ENCODE assay signal across 20 mouse cellular contexts in genomic region chr2:127537548-127537947, GRCm38 (mm10). TPM values are rescaled to one million over a fixed set of nuclear protein-coding genes. Genes with fewer than 3 reads are reported as not detected.
DNase-seq lines count a peak whose midpoint lies in the region; ATAC-seq lines count a peak whose summit lies in the region.
"Had no signal": no experiment of that assay in that cellular context is flagged by ENCODE, and none has a peak within 500 bp of the region (broad histone marks: within the 10 kb centered on the region; RNA-seq: fewer than 3 reads in every experiment).

No protein-coding gene starts in this region.

- 76% methylated on average over 3 of the region's 3 CpGs for WGBS in hindbrain, embryonic 14.5 days

- H3K9ac ChIP-seq in hindbrain, embryonic 14.5 days: no peak overlapping the region
- H3K9ac ChIP-seq: limb, embryonic 13.5 days; liver, embryonic 15.5 days had no signal

- H3K9me3 ChIP-seq in hindbrain, embryonic 14.5 days (ENCODE audit: control insufficient read depth, low read length): no peaks in the 10 kb centered on the region
- H3K9me3 ChIP-seq: heart, embryonic 10.5 days; limb, embryonic 13.5 days; liver, embryonic 15.5 days had no signal

- no peak overlapping the region for H3K4me2 ChIP-seq in hindbrain, embryonic 14.5 days (replicated peaks)
- H3K4me2 ChIP-seq: limb, embryonic 13.5 days; liver, embryonic 15.5 days had no signal

- no peak for ATAC-seq in hindbrain, embryonic 14.5 days (ENCODE audit: low FRiP score)
- ATAC-seq: CD4-positive, CD25-positive, alpha-beta regulatory T cell, adult 4 months; hindbrain, postnatal 0 days had no signal

- no peak overlapping the region for H3K4me3 ChIP-seq in hindbrain, embryonic 14.5 days (replicated peaks; ENCODE audit: low read length)
- H3K4me3 ChIP-seq: heart, embryonic 10.5 days; limb, embryonic 13.5 days; liver, embryonic 15.5 days had no signal

- H3K36me3 ChIP-seq in hindbrain, embryonic 14.5 days (replicated peaks; ENCODE audit: control insufficient read depth, insufficient read depth): no peaks in the 10 kb centered on the region
- H3K36me3 ChIP-seq: heart, embryonic 10.5 days; limb, embryonic 13.5 days; liver, embryonic 15.5 days had no signal

- H3K27ac ChIP-seq in hindbrain, embryonic 14.5 days: no peak overlapping the region
- H3K27ac ChIP-seq: heart, embryonic 10.5 days; hindbrain, postnatal 0 days; limb, embryonic 13.5 days; liver, embryonic 15.5 days had no signal

- H3K27me3 ChIP-seq in hindbrain, embryonic 14.5 days (ENCODE audit: control insufficient read depth, insufficient read depth, low read length): peaks cover 39% of the 10 kb centered on the region

- H3K4me1 ChIP-seq in hindbrain, embryonic 14.5 days (replicated peaks; ENCODE audit: control insufficient read depth, insufficient read depth, low read length): no peaks in the 10 kb centered on the region
- H3K4me1 ChIP-seq: limb, embryonic 13.5 days; liver, embryonic 15.5 days had no signal

- DNase-seq in layer of hippocampus, adult 18-20 months (ENCODE audit: low spot score in 2 of 2): peak; percentile 61 to 73
- no peak for DNase-seq in layer of hippocampus, adult 9-10 months (ENCODE audit: low spot score)
- DNase-seq in 3134 (ENCODE audit: extremely low read depth, insufficient read length, low spot score) (peak; percentile 53), NIH3T3 (ENCODE audit: low read depth) (peak; percentile 52)
- DNase-seq in frontal cortex, postnatal 36 days (ENCODE audit: low spot score in 2 of 2): peak; percentile 64 to 72
- no peak for DNase-seq in ovary, adult 18-20 months (ENCODE audit: low spot score)
- no peak for DNase-seq in hindbrain, embryonic 14.5 days (ENCODE audit: low spot score)
- no peak for DNase-seq in kidney, postnatal 14 days
- DNase-seq: cerebellum, adult 2 months; gastrocnemius, postnatal 10 days; kidney, adult 2 months; retina, postnatal 1 day had no signal

RNA-seq across cellular contexts. Expression of gene Prom2, which starts 3.7 kb away (rescaled TPM):
- total RNA-seq in layer of hippocampus, adult 18-20 months (2021): under 1 TPM in 1 of 2 experiments, not detected in 1; 0.27 TPM
- 0.04 TPM in 1 of 2 replicates, not detected in the other for polyA plus RNA-seq in hindbrain, embryonic 14.5 days (2014; fragmentation: Nextera tagmentation; extraction: Ambion mirVana)
- total RNA-seq: gastrocnemius, postnatal 10 days; heart, postnatal 25 days; MEL had no signal
- polyA plus RNA-seq: CD4-positive, CD25-positive, alpha-beta regulatory T cell, adult 4 months; liver, embryonic 15.5 days; neural tube, embryonic 14.5 days had no signal

RNA-seq across cellular contexts. Expression of gene Kcnip3, which starts 15.7 kb away (rescaled TPM):
- total RNA-seq in layer of hippocampus, adult 18-20 months (2021): 10 to 100 TPM; 61.3 to 70.6 TPM
- polyA plus RNA-seq in hindbrain, embryonic 14.5 days (2014; fragmentation: Nextera tagmentation; extraction: Ambion mirVana): 14.2 and 19.0 TPM in 2 replicates
- total RNA-seq: MEL had no signal
- polyA plus RNA-seq: CD4-positive, CD25-positive, alpha-beta regulatory T cell, adult 4 months had no signal

RNA-seq across cellular contexts. Expression of gene Zfp661, which starts 49.3 kb away (rescaled TPM):
- total RNA-seq in layer of hippocampus, adult 18-20 months (2021): 1 to 10 TPM; 8.4 to 8.8 TPM
- polyA plus RNA-seq in hindbrain, embryonic 14.5 days (2014; fragmentation: Nextera tagmentation; extraction: Ambion mirVana): 7.0 and 7.1 TPM in 2 replicates

RNA-seq across cellular contexts. Expression of gene Mrps5, which starts 49.5 kb away (rescaled TPM):
- total RNA-seq in layer of hippocampus, adult 18-20 months (2021): 10 to 100 TPM; 82.9 to 94.5 TPM
- polyA plus RNA-seq in hindbrain, embryonic 14.5 days (2014; fragmentation: Nextera tagmentation; extraction: Ambion mirVana): 123 and 128 TPM in 2 replicates

Comparison
In these comparisons a context has a peak if more than half of its experiments do, and no peak if none do; other contexts are left out.
1. DNase-seq: peak in layer of hippocampus, adult 18-20 months (2 of 2), 3134 (single experiment), NIH3T3 (single experiment) and frontal cortex, postnatal 36 days (2 of 2); none in layer of hippocampus, adult 9-10 months (single experiment), ovary, adult 18-20 months (single experiment), hindbrain, embryonic 14.5 days (single experiment) and kidney, postnatal 14 days (single experiment).